Mouse (Mus musculus) left cerebral cortex, adult 9 months (tissue): ENCODE measurements around the gene Fam173a.
"Not testable (repeated sequence)": the region's sequence is repeated elsewhere in the genome, so short reads cannot be mapped to it uniquely, and the experiment has no call there.

ENCODE experiments used
- DNase-seq, 2 experiments: peaks; one replicate each; pipeline ENCODE4 v3.0.0; 2022; ENCODE audit warnings: low spot score in 2 of 2

Gene Fam173a

DNA sequence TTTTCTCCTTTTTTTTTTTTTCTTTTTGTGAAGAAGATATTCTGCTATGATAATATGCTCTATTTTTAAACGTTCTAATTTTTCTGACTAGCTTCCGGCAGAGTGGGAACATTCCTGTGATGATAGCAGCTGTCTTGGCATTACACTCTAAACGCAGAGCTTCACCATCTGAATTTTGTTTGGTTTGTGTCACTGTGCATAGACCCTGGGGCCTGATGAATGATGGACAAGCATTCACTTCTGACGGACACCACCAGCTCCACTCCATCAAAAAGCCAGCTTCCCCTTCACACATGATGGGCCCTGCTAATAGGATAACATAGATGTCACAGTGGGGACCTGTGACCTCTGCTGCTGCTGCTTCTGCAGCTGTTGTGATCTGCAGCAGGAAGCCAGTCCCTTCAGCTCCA, 31.1 kb downstream of the Fam173a start:
- DNase-seq = peak in 1 of 2 experiments; percentile 55

- no peak for DNase-seq
Measured at GRCm38 (mm10) chr17:25760148-25760547, 32.6 kb downstream of the Fam173a start.

- no peak for DNase-seq
Measured at GRCm38 (mm10) chr17:25757691-25758090, 35.0 kb downstream of the Fam173a start.

- no peak for DNase-seq
Measured at GRCm38 (mm10) chr17:25756378-25757242, 36.1 kb downstream of the Fam173a start.

GRCm38 (mm10) chr17:25755627-25756377, 36.9 kb downstream of the Fam173a start:
- DNase-seq = no peak

GRCm38 (mm10) chr17:25755086-25755485, 37.6 kb downstream of the Fam173a start:
- no peak for DNase-seq

- no peak for DNase-seq
Measured at GRCm38 (mm10) chr17:25754241-25754640, 38.5 kb downstream of the Fam173a start, which contains the start of gene Msln. TSS of gene Msln (minus strand) at chr17:25754378.

DNA sequence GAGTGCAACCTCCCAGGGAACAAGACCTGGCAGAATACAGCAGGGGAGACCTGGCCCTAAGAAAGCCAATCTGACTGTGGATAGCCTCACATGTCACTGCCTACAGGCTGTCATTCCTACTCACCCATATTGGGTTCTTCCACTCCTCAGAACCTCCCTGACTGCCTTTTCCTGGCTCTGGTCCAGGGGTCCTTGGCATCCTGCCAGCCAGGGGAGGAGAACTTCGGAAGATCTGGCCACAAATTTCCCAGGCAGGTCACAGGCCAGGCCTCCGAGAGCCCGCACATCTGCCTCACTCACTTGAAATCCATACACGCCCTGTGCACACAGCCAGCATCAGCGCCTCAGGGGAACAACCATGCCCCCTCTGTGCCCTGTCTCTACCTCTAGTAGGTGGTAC, 41.3 kb downstream of the Fam173a start:
- DNase-seq = no peak

DNA sequence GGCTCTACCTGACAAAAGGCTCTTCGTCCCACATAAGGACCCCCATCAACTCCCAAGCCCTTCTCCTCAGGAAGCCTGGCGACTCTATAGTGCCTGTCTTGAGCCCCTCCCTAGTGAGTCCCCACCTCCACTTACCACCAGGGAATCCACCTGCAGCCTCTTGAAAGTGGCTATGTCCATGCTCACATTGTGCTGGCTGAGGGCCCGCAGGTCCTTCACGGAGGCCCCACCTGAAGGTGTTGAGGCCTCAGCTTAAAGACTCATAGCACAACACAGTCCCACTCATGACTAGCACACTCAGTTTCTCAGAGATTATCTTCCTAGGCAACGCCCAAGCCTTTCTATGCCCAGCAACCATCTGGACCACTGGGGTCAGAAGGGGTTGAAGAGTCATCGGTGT, 43.4 kb downstream of the Fam173a start:
- DNase-seq = no peak

DNA sequence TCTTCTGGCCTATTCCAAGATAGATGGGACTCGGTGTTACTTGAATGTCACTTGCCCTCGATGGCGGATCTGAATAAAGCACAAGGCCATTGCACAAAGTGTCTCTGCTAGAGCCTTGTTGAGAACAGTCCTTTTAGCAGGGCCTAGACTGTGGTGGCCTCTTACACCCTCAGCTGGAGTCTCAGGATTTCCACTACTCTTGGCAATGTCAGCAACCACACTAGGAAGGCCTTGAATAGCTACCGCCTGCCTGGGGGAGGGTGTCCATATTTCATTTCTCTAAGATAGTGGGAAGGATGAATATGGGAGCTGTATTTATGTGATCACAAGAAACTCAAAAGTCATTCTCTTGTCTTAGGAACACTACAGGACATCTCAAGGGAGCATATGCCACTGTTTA, 44.5 kb downstream of the Fam173a start:
- DNase-seq = no peak

DNA sequence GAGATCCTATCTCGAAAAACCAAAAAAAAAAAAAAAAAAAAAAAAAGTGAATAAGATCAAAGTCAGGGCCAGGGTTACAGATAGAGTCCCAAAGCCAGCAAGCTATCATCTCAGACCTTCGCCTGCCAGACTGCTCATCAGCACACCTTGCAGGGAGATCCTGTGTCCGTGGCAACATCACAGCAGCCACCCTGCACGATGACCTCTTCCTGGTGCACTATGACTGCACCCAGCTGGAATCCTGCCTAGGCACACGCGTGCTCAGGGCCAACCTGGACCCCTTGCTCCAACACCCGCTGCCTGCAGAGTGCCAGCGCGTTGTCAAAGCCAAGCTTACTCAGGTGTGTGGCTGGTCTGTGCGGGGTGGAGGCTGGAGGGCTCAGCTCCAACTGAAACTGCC, 48.4 kb downstream of the Fam173a start:
- DNase-seq = no peak

DNA sequence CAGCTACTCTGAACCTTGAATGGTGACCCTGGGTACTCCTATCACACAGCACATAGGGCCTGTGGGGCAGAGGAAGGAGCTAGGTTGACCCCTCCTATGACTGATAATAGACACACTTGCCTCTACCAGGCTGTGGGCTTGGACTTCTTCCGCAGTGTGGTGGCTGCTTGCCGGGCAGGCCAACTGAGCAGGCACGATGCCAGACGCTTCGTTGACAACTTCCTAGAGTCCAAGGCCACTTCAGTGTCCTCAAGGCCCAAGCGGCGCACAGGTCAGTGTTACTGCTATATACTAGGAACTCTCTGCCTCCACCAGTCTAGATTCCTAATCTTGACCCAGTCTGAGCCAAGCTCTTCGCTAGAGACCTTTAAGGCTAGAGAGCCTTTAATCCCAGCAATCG, 48.9 kb downstream of the Fam173a start:
- DNase-seq = no peak

DNA sequence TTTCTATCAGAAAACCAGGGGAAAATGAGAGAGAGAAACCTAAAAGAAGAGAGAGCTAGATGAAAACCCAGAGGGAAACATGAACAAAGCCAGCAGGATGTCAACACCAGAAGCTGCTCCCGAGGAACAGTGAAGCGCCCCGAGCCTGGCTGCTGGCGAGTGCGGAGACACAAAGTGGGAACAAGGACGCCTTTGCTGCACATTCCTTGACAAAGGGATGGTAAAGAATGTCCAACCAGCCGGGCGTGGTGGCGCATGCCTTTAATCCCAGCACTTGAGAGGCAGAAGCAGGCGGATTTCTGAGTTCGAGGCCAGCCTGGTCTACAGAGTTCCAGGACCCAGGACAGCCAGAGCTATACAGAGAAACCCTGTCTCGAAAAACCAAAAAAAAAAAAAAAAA, 51.2 kb downstream of the Fam173a start:
- not testable (repeated sequence) for DNase-seq
